Mouse (Mus musculus): Measurements from ENCODE around the gene Echdc2.
A peak's percentile ranks its signal among the peaks of the same experiment; 100 is the strongest.

The Echdc2 gene

DNA sequence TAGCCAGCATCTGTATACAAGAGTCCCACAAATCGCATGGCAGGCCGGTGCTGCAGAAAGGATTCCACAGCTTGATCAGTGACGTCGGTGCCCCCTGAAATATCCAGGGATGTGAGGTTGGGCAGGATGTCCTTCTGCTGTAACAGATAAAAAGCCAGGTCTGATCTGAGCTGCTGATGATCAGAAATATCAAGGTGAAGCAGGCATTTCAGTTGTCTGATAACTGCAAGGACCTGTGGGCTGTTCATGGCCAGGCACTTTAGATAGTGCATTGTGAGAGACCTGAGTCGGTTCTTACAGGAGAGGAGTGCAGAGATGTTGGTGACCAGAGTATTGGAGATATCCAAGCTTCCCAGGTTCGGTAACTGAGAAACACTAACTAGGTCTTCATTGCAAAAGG lies 39.4 kb downstream of the Echdc2 start:
- no peak for DNase-seq (ENCODE audit: low spot score)

DNA sequence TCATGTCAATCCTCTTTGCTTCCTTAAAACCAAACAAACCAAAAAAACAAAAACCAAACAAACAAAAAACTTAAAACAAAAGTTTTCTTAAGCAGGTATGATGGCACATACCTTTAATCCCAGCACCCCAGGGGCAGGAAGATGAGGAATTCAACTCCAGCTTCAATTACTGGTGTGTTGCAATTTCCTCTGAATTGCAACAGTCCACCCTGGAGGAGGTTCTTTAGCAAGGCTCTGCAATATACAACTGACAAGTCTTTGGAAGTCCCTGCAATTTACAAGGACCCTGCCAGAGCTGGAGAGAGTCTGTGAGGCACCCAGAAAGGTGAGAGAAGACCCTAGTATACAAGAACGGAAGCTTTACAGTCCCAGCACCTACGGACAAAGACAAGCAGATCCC lies 47.8 kb downstream of the Echdc2 start:
- DNase-seq (ENCODE audit: low spot score) = no peak

DNA sequence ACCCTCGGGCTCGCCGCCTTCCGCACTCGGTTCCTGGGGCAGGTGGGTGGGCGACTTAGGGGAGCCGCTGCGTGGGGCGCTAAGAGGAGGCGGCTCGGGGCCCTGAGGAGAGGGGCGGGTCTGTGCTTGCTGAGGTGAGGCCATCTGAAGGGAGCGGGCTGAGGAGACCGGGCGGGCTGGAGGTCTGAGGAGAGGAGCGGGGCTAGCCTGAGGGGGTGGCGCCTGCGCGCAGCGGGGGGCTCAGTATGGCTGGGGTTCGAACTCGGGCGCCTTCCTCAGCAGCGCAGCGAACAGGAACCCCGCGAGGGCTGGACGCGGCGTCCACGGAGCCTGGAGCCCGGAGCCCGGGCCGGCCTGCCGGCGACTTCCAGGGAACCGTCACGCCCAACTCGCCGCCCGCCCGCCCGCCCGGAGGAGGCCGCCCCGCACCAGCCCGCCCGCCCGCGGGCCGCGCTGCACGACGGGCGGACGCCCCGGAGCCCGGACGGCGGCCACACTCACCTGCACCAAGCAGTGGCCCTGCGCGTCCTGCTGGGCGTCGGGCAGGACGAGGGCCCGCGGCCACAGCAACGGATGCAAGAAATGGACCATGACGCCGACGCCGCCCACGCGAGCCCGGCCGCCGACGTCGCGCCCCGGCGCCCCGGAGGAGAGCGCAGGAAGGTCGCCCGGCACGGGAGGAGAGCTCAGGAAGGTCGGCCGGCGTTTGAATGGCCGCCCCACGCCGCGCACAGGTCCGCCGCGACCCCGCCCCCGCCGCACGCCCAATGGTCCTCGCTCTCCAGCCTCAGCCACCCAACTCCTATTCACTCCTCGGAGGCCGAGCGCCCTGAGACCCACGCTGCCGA lies 52.3 kb downstream of the Echdc2 start, which contains the start of gene Zyg11a:
Gene Zyg11a, minus strand, starts transcription at position 717 of the 848 bp plus-strand sequence.
- DNase-seq (ENCODE audit: low spot score) = peak; percentile 29

DNA sequence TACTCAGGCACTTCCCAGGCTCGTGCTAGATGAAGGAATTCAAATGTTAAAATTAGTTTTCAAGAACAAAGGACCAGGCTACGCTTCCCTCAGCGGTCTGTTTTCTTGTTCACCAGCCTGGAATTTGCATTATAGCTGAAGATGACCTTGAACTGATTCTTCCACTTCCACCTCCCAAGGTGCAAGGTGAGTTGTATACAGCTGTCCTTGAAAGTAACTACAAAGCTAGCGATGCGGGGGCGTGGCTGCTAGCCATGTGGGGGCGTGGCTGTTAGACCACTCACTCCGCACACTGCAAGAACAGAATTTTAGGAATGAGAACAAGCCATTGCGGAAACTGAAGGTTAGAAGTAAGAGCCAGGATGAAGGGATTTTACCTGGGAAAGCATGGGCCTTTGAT lies 53.8 kb downstream of the Echdc2 start:
- DNase-seq (ENCODE audit: low spot score) = peak; percentile 5

DNA sequence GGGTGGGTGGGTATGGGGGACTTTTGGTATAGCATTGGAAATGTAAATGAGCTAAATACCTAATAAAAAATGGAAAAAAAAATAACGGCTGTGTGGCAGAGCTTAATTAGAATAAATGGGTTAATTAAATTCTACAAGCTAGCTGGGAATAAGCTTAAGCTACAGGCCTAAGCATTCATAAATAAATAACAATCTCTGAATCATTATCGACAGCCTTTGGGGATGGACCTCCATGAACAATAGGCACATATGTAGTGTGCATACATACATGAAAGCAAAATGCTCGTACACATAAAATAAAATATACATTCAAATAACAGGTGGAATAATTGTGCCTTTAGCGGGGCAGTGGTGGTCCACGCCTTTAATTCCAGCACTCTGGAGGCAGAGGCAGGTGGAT lies 57.3 kb downstream of the Echdc2 start:
- DNase-seq (ENCODE audit: low spot score) = no peak

DNA sequence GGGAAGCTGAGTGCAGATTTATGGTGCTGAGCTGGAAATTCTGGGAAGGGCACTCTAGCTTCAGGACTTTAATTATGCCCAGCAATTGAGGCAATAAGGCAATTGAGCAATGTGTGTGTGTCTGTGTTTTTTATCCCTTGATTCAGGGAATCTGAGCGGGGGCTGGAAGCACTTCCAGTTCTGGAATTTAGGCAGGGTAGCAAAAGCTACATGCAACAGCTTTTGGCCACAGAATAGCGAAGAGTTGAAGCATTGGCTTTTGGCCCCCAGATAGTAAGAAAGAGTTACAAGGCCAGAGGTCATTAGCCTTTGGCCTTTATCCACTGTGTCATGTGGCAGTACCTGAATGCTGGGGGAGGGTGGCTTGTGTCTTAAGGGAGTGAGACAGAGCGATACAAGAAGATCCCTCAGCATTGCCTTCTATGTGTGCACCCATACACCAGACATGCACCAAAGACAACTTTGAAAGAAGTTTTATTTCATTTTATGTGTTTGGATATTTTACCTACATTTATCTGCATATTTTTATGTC lies 60.2 kb downstream of the Echdc2 start:
- DNase-seq (ENCODE audit: low spot score) = peak; percentile 5
